Mouse (Mus musculus): ENCODE measurements around the gene Cpsf4. TPM values are rescaled to one million over a fixed set of nuclear protein-coding genes. Genes with fewer than 3 reads are reported as not detected.

Gene Cpsf4
- 17.6 and 20.6 TPM in 2 replicates for polyA plus RNA-seq (2015; fragmentation: Nextera tagmentation; extraction: Ambion mirVana)

DNA sequence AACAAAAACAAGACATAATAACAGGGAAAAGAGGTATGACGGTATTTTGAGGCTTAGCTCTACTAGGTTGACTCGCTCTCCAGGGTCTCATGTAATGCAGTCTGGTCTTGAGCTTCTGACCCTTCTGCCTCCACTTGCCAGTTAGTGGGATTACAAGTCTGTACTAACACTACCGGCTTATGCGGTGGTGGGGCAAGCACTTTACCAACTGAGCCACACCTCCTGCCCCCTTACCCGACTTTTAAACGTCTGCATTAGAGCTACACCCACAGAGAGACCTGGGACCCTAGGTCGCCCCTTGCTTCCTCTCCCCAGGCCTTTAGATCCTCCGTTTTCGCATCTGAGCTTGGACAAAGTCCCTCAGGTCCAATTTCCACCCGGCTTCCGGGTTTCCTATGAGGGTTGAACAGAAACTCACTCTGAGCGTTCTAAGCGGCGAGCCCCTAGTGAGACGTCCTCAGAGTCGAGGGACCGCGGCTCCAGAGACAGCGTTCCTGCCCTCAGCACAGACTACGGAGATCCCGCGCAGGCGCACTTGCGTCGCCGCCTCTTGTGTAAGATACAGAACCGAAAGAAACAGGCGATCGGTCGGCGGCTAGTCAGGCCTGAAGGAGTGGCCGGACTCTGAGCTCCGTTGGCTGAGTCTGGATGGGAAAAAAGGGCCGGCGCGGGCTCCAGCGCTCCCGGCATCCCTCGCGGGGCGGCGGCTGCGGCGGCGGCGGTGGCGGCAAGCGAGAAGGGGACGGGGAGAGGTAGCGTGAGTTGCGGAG, at the start of gene Cpsf4, which contains the start of gene Ptcd1:
Cpsf4 (plus strand) TSS at position 678 of the 770 bp plus-strand sequence.
Ptcd1 (minus strand) TSS at position 573 of the 770 bp plus-strand sequence.

DNA sequence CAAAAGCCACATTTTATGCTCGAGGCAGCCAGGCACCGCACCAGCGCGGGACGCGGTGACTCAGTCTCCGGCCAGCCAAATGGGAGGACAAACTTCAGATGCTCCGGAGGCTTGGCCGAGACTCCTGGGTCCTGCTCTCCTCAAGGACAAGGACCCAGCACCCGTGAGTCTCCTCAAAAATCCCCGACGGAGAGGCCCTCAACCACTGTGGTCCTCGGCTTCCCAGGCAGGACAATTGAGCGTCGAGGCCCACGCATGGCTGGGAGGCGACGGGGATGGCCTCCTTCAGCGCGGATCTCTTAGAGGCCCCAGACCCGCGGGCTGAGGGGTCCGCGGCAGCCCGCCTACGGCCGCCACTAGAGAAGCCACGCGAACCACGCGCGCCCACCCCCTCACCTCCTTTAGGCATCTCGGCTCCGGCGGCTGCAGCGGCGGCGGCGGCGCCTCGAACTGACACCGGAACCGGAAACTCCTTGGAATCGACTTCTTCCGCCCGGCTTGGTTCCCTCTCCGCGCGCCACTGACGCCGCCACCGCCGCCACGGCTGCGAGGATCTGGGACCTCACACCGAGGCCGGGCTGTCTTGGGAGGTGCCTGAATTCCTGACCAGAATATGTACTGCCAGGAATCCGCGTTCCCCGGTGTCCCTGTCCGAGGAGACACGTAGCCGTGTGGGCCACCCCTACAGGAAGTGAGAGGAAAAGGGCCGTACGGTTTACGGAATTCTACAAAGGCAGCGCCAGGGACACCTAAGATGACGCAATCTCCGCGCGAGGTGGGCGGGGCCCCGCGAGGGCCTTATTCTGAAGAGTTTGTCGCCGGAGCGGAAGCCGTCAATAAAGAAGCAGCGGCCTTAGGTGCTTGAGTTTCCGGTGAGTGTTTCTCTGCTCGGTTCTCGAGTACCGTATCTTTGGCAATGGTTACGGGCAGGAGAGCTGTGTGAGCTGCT, 27.2 kb upstream of the Cpsf4 start, which contains the start of the genes Pdap1 and Bud31:
Pdap1 (minus strand) TSS at position 668 of the 949 bp plus-strand sequence.
Bud31 (plus strand) TSS at position 792 of the 949 bp plus-strand sequence.

DNA sequence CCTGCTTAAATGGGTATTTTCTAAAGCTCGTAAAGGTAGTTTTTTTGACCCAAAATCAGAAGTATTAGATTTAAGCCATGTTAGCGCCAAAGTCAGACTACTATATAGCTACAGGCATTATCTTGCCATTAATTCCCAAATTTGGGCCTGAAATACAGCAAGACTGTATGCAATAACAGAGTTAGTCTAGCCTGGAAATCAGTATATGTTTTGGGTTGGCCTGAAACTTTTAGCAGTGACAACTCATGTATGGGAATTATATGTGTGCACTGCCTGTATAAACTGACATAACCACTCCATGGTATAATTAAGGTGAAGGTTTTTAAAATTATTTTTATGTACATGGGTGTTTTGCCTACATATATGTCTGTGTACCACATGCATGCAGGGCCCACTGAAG, 24.9 kb downstream of the Cpsf4 start, which contains the start of gene Atp5j2:
Atp5j2 (minus strand) TSS at position 101 of the 400 bp plus-strand sequence.

DNA sequence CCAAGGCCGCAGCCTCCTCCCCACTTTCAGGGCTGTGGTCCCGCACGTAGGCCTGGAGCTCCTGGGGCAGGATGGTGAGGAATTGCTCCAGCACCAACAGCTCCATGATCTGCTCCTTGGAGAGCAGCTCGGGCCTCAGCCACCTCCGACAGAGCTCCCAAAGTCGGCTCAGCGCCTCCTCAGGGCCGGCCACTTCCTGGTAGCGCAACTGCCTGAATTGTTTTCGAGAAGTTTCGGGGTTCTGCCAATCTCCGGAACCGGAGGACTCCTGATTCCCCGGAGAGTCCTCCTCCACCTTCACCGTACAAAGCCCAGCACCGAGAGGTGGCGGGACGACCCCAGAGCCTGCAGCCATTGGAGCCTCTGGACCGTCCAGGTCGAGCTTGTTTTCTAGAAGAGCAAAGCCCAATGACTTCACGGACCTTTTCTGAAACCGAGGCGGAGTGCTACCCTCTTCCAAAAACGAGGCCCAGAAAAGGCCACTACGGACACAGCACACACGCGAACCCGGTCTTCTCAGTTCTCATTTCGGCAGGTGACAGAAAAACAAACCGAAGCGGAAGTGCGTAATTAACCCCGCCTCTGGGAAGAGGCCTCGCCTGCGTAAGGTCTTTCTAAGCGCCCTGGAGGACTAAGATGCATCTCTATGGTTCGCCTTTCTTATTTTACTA, 34.4 kb downstream of the Cpsf4 start, which contains the start of gene Zkscan14:
Zkscan14 (minus strand) TSS at position 548 of the 671 bp plus-strand sequence.

DNA sequence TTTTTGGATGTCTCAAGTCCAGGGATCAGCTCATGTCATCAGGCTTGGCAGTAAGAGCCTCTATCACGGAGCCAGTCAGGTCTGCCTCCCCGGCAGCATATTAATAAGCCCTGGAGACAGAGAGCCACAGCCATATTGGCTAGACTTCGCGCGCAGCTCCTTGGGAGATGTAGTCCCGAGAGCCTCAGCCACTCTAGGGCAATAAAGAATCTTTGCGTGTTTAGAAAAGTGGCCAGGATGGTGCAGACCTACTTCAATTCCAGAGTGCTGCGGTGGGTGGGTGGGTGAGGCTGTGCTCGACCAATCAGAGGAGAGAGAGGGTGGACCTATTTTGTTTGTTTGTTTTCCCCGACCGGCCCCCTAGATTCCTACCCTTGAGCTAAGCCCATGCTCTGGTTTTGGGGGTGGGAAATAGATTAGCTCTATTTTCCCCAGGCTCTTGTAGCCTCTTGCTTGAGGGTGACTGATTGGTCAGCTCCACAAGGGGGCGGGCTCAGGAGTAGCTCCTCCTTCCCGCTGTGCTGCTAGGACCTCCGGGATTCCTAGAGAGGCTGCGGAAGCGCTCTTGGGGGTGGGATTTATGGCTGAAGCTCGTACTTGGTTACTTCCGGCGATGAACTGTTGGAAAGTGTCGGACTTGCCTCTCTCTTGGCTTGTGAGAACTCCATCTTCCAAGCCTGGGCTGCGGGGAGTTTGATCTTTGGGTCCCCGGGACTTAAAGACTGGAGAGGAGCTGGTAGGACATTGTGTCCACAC, 37.1 kb downstream of the Cpsf4 start, which contains the start of gene Zkscan5:
Zkscan5 (plus strand) TSS at position 627 of the 756 bp plus-strand sequence.

DNA sequence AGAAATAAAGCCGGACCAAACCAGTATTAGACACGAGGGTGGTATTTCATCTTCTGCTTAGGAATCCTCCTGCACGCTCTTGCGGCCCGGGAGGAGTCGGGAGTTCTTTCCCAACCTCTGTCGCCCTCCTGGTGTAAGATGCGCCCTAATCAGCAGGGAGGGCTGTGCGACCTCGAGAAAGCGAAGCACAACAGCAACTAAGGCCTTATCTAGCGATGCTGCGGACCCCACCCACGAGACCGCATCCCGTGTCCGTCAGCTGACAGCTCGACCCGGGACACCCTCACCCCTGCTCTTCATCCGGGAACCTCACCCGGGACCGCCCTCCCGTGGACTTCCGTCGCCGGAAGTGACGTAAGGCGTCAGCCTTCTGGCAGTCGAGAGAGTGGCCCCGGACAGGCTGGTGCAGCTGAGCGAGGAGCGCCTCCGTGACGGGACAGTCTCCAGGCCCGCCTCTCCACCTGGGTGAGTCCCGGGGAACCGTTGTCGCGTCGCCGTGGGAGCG, 64.4 kb downstream of the Cpsf4 start, which contains the start of gene Zfp655:
Zfp655 (plus strand) TSS at position 349 of the 505 bp plus-strand sequence.

Other genes starting within 250 kb of the Cpsf4 start
- gene Smurf1, start 201.4 kb upstream of the Cpsf4 start, polyA plus RNA-seq (2015; fragmentation: Nextera tagmentation; extraction: Ambion mirVana): 12.3 and 13.1 TPM in 2 replicates
- gene Gm4871, start 134.5 kb upstream of the Cpsf4 start, polyA plus RNA-seq (2015; fragmentation: Nextera tagmentation; extraction: Ambion mirVana): not detected in 2 replicates
- not detected in 2 replicates for gene 1700018F24Rik, start 124.2 kb upstream of the Cpsf4 start, polyA plus RNA-seq (2015; fragmentation: Nextera tagmentation; extraction: Ambion mirVana)
- 188 and 216 TPM in 2 replicates for gene Arpc1a, start 83.4 kb upstream of the Cpsf4 start, polyA plus RNA-seq (2015; fragmentation: Nextera tagmentation; extraction: Ambion mirVana)
- not detected in 2 replicates for gene Kpna7, start 83.2 kb upstream of the Cpsf4 start, polyA plus RNA-seq (2015; fragmentation: Nextera tagmentation; extraction: Ambion mirVana)
- 381 and 490 TPM in 2 replicates for gene Arpc1b, start 53.0 kb upstream of the Cpsf4 start, polyA plus RNA-seq (2015; fragmentation: Nextera tagmentation; extraction: Ambion mirVana)
- 49.6 and 60.3 TPM in 2 replicates for gene Pdap1, start 27.0 kb upstream of the Cpsf4 start, polyA plus RNA-seq (2015; fragmentation: Nextera tagmentation; extraction: Ambion mirVana)
- gene Bud31, start 26.9 kb upstream of the Cpsf4 start, polyA plus RNA-seq (2015; fragmentation: Nextera tagmentation; extraction: Ambion mirVana): 127 and 128 TPM in 2 replicates
- gene Ptcd1, start 105 bp upstream of the Cpsf4 start, polyA plus RNA-seq (2015; fragmentation: Nextera tagmentation; extraction: Ambion mirVana): 8.5 TPM in 2 replicates
- gene Atp5j2, start 24.8 kb downstream of the Cpsf4 start, polyA plus RNA-seq (2015; fragmentation: Nextera tagmentation; extraction: Ambion mirVana): 609 and 628 TPM in 2 replicates
- 5.6 and 6.2 TPM in 2 replicates for gene Zkscan14, start 34.7 kb downstream of the Cpsf4 start, polyA plus RNA-seq (2015; fragmentation: Nextera tagmentation; extraction: Ambion mirVana)
- gene Zkscan5, start 37.3 kb downstream of the Cpsf4 start, polyA plus RNA-seq (2015; fragmentation: Nextera tagmentation; extraction: Ambion mirVana): 5.3 and 5.5 TPM in 2 replicates
- gene Zfp655, start 64.5 kb downstream of the Cpsf4 start, polyA plus RNA-seq (2015; fragmentation: Nextera tagmentation; extraction: Ambion mirVana): 28.1 and 29.6 TPM in 2 replicates
- 0.46 and 0.57 TPM in 2 replicates for gene Zscan25, start 113.3 kb downstream of the Cpsf4 start, polyA plus RNA-seq (2015; fragmentation: Nextera tagmentation; extraction: Ambion mirVana)
- 1.4 and 1.5 TPM in 2 replicates for gene Cyp3a57, start 178.1 kb downstream of the Cpsf4 start, polyA plus RNA-seq (2015; fragmentation: Nextera tagmentation; extraction: Ambion mirVana)